Mouse (Mus musculus) cerebellum, adult 11 months (tissue): ENCODE data around the gene Agk.

Source experiments
- DNase-seq: peaks from one replicate; pipeline ENCODE4 v3.0.0; 2022

Gene Agk

GRCm38 (mm10) chr6:40324897-40325841 lies at the start of gene Agk:
Gene Agk, plus strand, starts transcription at chr6:40325172.
- peak; percentile 68 for DNase-seq

- DNase-seq, result no peak
Measured at GRCm38 (mm10) chr6:40300707-40301106, 24.3 kb upstream of the Agk start.

DNA sequence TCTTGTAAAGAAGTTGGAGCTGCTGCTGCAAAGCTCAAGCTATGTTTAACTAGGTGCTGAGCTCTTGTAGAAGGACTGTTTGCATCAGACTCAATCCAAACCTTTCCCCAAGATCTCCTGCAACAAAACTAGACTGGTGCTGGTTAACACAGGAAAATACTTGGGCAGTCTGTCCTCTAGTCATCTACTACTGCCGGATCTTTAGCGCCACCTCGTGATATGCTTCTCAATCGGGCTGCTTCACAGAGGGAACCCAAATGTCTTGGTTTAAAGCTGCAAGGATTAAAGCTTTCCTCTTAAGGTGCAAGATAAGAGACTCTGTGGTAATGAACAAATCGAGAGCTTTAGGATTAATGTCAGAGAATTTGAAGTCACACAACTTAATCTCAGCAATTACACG lies 21.6 kb upstream of the Agk start:
- DNase-seq, result peak; percentile 61

- DNase-seq, result no peak
Measured at GRCm38 (mm10) chr6:40304972-40305371, 20.0 kb upstream of the Agk start.

- no peak for DNase-seq
Measured at GRCm38 (mm10) chr6:40326341-40326740, 1.4 kb downstream of the Agk start.

DNA sequence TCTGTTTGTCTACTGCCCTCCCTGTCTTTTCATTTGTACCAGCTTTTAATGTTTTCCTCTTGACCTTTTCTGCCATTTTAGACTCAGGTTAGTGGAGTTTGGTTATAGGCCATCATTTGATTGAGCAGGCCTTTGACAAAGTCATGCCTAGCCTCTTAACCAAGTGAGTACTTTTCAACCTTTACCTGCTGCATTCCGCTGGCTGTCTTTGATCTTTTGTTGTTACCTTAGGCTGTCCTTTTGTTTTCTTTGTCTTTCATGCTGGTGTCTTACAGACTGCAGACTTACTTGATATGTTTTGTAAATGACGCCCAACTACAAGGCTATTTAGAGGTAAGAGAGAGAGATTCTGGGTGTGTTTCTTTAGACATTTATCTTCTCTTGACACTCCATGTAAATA lies 8.5 kb downstream of the Agk start:
- no peak for DNase-seq

- DNase-seq, result no peak
Measured at GRCm38 (mm10) chr6:40336735-40337731, 12.1 kb downstream of the Agk start.

DNA sequence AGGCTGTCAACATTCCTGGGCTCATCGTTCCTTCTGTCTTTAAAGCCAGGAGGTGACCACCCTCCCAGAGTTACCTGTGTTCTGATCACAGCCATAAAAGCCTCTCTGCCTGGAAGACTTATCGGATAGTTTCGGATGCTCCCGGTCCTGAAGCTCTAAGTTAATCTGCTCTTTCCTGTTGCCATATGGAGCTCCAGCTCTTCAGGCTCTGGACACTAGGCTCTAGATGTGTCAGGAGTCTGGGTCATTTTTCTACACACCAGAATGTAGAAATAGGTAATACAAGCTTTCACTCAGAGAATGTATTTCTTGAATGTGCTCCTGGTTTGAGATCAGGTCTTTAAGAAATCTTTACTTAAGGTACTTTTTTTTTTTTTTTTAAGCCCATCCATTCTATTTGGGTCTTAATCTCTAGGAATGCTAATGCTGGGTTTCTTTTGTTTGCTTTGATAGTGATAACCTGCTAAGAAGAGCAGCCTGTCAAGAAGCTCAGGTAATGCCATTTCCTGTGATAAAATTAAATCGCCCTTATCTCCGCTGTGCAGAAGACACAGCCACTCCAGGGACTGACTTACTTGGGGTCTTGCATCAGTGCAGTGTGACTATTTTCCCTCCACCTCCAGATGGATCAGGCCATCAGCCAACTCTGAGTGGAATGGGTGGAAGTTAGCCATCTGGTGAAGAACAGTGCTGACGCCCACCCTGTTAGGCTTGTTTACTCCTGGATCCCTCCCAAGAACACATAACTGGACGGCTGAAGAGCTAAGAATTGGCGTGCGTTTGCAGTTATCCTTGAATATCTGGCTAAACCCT lies 22.2 kb downstream of the Agk start:
- DNase-seq, result peak; percentile 25

DNA sequence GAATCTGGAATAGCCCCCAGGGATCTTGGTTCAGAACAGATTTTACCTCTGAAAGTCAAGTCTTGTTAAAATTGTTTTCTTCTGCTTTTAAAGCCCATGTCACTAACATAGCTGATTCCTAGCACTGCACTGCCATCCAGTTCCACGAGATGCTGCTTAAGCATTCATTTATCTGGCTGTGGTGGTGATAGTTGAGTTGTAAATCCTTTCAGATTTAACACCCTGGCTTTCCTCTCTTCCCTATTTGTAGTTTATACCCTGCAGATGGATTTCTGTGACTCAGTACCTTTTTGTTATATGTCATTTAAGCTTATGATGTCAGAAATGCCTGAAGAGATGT lies 22.8 kb downstream of the Agk start:
- no peak for DNase-seq

DNA sequence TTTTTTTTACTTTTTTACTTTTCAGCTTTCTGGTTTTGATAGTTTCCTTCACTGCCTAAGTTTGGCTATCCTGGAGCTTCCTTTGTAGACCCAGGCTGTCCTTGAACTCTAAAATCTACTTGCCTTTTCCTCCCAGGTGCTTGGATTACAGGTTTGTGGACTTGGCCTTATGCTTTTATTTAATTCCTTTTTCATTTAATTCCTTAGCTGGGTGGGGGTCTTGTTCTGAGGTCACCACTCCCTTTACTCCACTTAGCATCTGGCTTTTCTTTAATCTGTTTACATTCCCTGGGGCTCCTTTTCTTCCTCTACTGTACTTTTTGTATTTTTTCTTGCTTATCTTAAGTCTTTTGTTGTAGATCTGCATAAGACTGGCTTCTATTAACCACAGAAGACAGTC lies 25.1 kb downstream of the Agk start:
- DNase-seq, result no peak

- no peak for DNase-seq
Measured at GRCm38 (mm10) chr6:40350856-40351255, 25.9 kb downstream of the Agk start.

DNA sequence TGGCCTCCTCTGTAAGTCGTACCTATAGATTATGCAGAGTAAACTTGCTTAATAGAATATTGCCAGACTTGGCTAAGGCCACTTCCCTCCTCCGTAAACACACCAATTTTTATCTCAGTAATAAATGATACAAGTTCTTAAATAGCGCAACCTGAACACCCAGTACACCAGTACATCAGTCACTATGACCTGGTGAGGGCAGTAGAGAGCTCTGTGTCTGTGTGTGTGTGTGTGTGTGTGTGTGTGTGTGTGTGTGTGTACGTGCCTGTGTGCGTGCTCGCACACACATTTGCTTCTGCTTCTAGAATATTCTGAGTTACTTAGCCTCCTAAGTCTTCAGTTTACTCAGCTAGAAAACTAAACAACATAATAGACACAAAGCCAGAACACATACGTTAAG lies 28.4 kb downstream of the Agk start:
- DNase-seq, result no peak

GRCm38 (mm10) chr6:40371031-40371430 lies 46.1 kb downstream of the Agk start:
- DNase-seq, result no peak

- no peak for DNase-seq
Measured at GRCm38 (mm10) chr6:40380181-40380580, 55.2 kb downstream of the Agk start.

GRCm38 (mm10) chr6:40381908-40382307 lies 56.9 kb downstream of the Agk start:
- DNase-seq, result no peak

GRCm38 (mm10) chr6:40385682-40386081 lies 60.7 kb downstream of the Agk start:
- no peak for DNase-seq

GRCm38 (mm10) chr6:40388660-40389059 lies 63.7 kb downstream of the Agk start:
- no peak for DNase-seq

DNA sequence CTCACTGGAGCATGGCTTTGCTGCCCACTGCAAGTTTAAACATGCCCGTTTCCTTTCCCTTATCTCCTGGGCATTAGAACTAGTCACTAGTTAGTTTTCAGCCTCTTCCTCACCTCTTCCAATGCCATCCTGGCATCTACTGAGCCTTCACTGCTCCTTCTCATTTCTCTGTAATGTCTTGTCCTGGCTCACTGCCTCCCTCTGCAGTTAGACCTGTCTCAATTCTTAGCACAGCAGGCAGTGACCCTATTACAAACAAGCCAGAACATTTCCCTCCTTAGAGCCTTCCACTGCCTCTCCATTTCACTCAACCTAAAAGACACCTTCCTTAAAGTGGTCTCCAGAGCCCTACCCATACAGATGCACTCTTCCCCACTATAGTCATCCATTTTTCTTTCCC lies 66.0 kb downstream of the Agk start:
- no peak for DNase-seq

- DNase-seq, result peak; percentile 72
Measured at GRCm38 (mm10) chr6:40393213-40393612, 68.2 kb downstream of the Agk start.

- no peak for DNase-seq
Measured at GRCm38 (mm10) chr6:40402031-40402430, 77.1 kb downstream of the Agk start.

DNA sequence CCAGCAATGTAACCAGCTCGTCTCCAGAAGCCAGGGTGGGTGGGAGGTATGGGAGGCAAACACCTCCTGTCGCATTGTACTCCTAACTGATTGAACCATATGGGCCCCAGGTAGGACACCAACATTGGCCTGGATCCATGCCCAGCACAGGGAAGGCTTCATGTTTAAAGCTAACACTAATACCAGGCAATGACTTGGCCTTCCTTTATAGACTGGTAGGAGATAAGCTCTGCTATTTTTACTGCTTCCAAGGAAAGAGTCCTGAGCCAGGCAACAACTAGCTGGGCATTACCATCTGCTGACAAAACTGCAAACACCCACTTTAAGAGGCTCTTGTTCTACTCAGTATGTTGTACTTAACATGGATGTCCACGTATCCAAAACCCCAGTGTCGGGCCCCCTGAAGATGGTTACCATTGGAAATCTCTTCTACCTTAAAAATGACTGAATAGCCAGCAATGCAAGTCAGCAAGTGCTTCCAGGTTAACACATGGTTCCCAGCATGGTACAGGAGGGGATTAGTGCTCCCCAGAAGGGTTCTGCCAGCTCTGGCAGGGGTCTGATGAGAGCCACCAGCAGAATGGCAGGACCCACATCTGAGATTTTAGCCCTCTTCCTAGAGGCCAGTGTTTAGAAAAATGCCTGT lies 78.8 kb downstream of the Agk start:
- DNase-seq, result peak; percentile 89

GRCm38 (mm10) chr6:40411085-40411484 lies 86.1 kb downstream of the Agk start:
- DNase-seq, result no peak
